Mouse (Mus musculus): ENCODE data around the gene Epha1.

Gene Epha1

GRCm38 (mm10) chr6:42372816-42373547 lies at the start of gene Epha1:
Epha1 (minus strand) TSS chr6:42373268.
- DNase-seq, result peak; percentile 73 to 76

- no peak for DNase-seq
These were observed 48.4 kb upstream of the Epha1 start for GRCm38 (mm10) chr6:42421439-42421838.

- no peak for DNase-seq
These were observed 46.4 kb upstream of the Epha1 start for GRCm38 (mm10) chr6:42419443-42419842.

GRCm38 (mm10) chr6:42405134-42405533 lies 32.1 kb upstream of the Epha1 start, which contains the start of gene Tas2r135:
Tas2r135 (plus strand) TSS chr6:42405434.
- no peak for DNase-seq

- DNase-seq, result no peak
These were observed 26.9 kb upstream of the Epha1 start, which contains the start of gene Tas2r143 for GRCm38 (mm10) chr6:42399938-42400337. Tas2r143 (plus strand) TSS chr6:42400238.

- no peak for DNase-seq
These were observed 25.9 kb upstream of the Epha1 start for GRCm38 (mm10) chr6:42398998-42399397.

- no peak for DNase-seq
These were observed 25.2 kb upstream of the Epha1 start for GRCm38 (mm10) chr6:42398285-42398684.

- no peak for DNase-seq
These were observed 24.1 kb upstream of the Epha1 start for GRCm38 (mm10) chr6:42397041-42397657.

- DNase-seq, result peak; percentile 38 to 42
These were observed 23.1 kb upstream of the Epha1 start for GRCm38 (mm10) chr6:42395960-42396809.

GRCm38 (mm10) chr6:42391796-42392330 lies 18.8 kb upstream of the Epha1 start:
- no peak for DNase-seq

GRCm38 (mm10) chr6:42385635-42386034 lies 12.6 kb upstream of the Epha1 start:
- no peak for DNase-seq

GRCm38 (mm10) chr6:42383360-42383759 lies 10.3 kb upstream of the Epha1 start:
- no peak for DNase-seq

- no peak for DNase-seq
These were observed 8.9 kb upstream of the Epha1 start for GRCm38 (mm10) chr6:42381916-42382381.

GRCm38 (mm10) chr6:42381221-42381620 lies 8.2 kb upstream of the Epha1 start:
- DNase-seq, result no peak

- peak; percentile 60 to 70 for DNase-seq
These were observed 7.5 kb upstream of the Epha1 start for GRCm38 (mm10) chr6:42380416-42381144.

- DNase-seq, result no peak
These were observed 6.5 kb upstream of the Epha1 start for GRCm38 (mm10) chr6:42379551-42379950.

- no peak for DNase-seq
These were observed 4.2 kb upstream of the Epha1 start for GRCm38 (mm10) chr6:42377280-42377679.

- DNase-seq, result no peak
These were observed 3.5 kb upstream of the Epha1 start for GRCm38 (mm10) chr6:42376504-42377019.

GRCm38 (mm10) chr6:42376016-42376415 lies 2.9 kb upstream of the Epha1 start:
- DNase-seq, result no peak

GRCm38 (mm10) chr6:42375131-42375530 lies 2.1 kb upstream of the Epha1 start:
- no peak for DNase-seq

GRCm38 (mm10) chr6:42374701-42375100 lies 1.6 kb upstream of the Epha1 start:
- no peak for DNase-seq
